Mouse (Mus musculus): ENCODE results near the gene Pdzph1. TPM values are rescaled to one million over a fixed set of nuclear protein-coding genes. Genes with fewer than 3 reads are reported as not detected.

Pdzph1 gene
- polyA plus RNA-seq, 1 experiment: 10.5 TPM

GRCm38 (mm10) chr17:58906001-58906400, 85.2 kb downstream of the Pdzph1 start:
- H3K4me3 ChIP-seq (ENCODE audit: insufficient read depth, low read length): no peak overlapping the region
- TF ChIP-seq POLR2A (IDR thresholded peaks at IDR 0.05; ENCODE audit: extremely low read depth, insufficient read depth, low read length): no peak
- TF ChIP-seq CTCF (IDR thresholded peaks at IDR 0.05; ENCODE audit: extremely low read depth, insufficient read depth, low read length): no peak
- no peaks in the 10 kb centered on the region for H3K4me1 ChIP-seq (ENCODE audit: control insufficient read depth, insufficient read depth, low read length)
- H3K27ac ChIP-seq (ENCODE audit: insufficient read depth, low read length): no peak overlapping the region

DNA sequence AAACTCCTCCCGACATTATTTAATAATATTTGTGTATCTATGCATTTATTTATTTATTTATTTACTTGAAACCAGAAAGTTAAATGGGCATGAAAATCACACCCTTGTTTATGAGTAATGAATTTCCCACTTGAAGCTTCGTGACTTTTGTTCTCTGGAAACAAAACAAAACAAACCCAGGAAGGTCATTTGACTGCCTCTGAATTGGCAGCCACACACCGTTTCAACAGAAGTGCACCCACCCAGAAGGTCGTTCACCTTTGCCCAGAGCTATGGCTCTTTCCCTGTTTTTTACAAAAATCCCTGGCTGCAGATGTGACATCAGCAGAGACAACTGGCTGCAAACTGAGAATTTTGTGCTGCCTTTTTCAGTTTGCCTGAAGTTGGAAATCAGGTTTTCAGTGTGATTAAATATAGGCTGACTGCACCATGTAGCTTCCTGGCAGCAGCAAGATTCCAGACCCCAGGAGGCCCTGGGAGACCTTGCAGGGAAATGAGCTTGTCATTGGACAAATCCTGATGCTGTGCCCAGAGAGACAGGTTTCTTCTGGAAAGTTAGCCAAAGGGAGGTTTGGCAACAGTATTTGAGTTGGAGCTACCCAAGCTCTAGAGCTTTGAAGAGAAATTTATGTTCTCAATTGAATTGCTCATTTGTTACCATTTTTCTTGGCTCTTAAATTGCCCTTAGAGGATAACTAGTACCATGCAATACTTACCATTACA, 99.5 kb downstream of the Pdzph1 start:
- H3K27ac ChIP-seq (ENCODE audit: insufficient read depth, low read length): no peak overlapping the region
- no peak overlapping the region for H3K4me3 ChIP-seq (ENCODE audit: insufficient read depth, low read length)
- TF ChIP-seq CTCF (IDR thresholded peaks at IDR 0.05; ENCODE audit: extremely low read depth, insufficient read depth, low read length) (no peak), POLR2A (IDR thresholded peaks at IDR 0.05; ENCODE audit: extremely low read depth, insufficient read depth, low read length) (no peak)
- no peaks in the 10 kb centered on the region for H3K4me1 ChIP-seq (ENCODE audit: control insufficient read depth, insufficient read depth, low read length)

DNA sequence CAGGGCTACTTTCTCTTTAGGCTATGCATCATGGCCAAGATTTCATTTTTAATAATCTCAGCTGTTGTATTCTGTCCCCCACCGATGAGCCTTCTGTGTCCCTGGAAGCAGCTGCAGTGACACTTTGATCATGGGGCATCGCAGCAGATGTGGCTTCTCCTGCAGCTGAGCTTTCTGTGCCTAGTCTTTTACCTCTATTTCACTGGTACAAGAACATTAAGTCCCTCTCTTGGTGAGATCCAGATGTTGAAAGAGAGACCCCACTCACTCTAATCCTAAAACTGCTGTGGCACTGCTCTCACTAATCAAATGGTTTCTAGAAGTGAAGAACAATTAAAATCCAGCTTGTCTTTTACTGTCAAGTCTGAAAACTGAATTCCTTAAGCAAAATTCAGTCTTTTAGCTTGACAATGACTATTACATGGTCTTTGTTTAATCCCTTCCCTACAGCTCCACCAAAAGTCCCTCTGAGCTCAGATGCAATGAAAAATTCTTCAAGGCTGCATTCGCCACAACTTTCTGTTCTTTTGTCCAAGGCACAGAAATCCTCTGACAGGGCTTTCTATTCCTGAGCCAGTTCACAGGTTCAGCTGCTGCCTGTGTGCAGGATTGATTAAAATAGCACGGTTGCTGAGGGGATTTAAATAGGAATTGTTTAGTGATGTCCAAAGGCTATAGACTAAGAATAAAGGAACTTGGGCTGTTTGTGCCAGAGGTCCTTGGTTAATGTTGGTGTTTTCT, 101.1 kb downstream of the Pdzph1 start:
- H3K4me1 ChIP-seq (ENCODE audit: control insufficient read depth, insufficient read depth, low read length): no peaks in the 10 kb centered on the region
- H3K4me3 ChIP-seq (ENCODE audit: insufficient read depth, low read length): no peak overlapping the region
- no peak for TF ChIP-seq CTCF (IDR thresholded peaks at IDR 0.05; ENCODE audit: extremely low read depth, insufficient read depth, low read length)
- TF ChIP-seq POLR2A (IDR thresholded peaks at IDR 0.05; ENCODE audit: extremely low read depth, insufficient read depth, low read length): no peak
- H3K27ac ChIP-seq (ENCODE audit: insufficient read depth, low read length): no peak overlapping the region

DNA sequence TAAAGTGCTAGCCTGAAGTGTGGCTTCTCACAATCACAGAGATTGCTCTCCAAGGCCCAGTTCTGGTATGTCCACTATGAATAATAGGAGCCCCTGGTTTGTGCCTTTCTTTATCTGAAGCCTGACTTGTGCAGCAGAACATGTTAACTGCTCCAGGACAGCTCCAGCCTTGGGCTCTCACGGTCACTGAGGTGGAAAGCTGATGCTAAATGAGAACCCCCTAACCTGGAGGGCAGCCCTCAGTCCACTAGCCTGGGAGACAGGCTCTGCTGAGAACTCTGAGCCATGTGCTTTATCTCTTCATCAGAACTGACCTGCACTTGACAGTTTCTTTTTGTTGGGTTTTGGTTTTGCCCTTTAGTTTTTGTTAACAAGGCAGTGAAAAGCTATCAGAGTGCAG, 106.8 kb downstream of the Pdzph1 start:
- no peaks in the 10 kb centered on the region for H3K4me1 ChIP-seq (ENCODE audit: control insufficient read depth, insufficient read depth, low read length)
- TF ChIP-seq CTCF (IDR thresholded peaks at IDR 0.05; ENCODE audit: extremely low read depth, insufficient read depth, low read length) (no peak), POLR2A (IDR thresholded peaks at IDR 0.05; ENCODE audit: extremely low read depth, insufficient read depth, low read length) (no peak)
- no peak overlapping the region for H3K27ac ChIP-seq (ENCODE audit: insufficient read depth, low read length)
- H3K4me3 ChIP-seq (ENCODE audit: insufficient read depth, low read length): no peak overlapping the region

GRCm38 (mm10) chr17:58873356-58873755, 117.8 kb downstream of the Pdzph1 start:
- TF ChIP-seq CTCF (IDR thresholded peaks at IDR 0.05; ENCODE audit: extremely low read depth, insufficient read depth, low read length) (no peak), POLR2A (IDR thresholded peaks at IDR 0.05; ENCODE audit: extremely low read depth, insufficient read depth, low read length) (no peak)
- H3K4me1 ChIP-seq (ENCODE audit: control insufficient read depth, insufficient read depth, low read length): no peaks in the 10 kb centered on the region
- H3K4me3 ChIP-seq (ENCODE audit: insufficient read depth, low read length): no peak overlapping the region
- H3K27ac ChIP-seq (ENCODE audit: insufficient read depth, low read length): no peak overlapping the region

GRCm38 (mm10) chr17:58870795-58871194, 120.4 kb downstream of the Pdzph1 start:
- TF ChIP-seq POLR2A (IDR thresholded peaks at IDR 0.05; ENCODE audit: extremely low read depth, insufficient read depth, low read length) (no peak), CTCF (IDR thresholded peaks at IDR 0.05; ENCODE audit: extremely low read depth, insufficient read depth, low read length) (peak; percentile 53; the same call in 1 of the 2 replicates)
- Histone ChIP-seq H3K27ac (ENCODE audit: insufficient read depth, low read length) (no peak overlapping the region), H3K4me1 (ENCODE audit: control insufficient read depth, insufficient read depth, low read length) (no peaks in the 10 kb centered on the region), H3K4me3 (ENCODE audit: insufficient read depth, low read length) (no peak overlapping the region)

Other genes with a start within 250 kb of the Pdzph1 start
- 5.3 TPM in 2 replicates for gene Nudt12, start 22.0 kb upstream of the Pdzph1 start, polyA plus RNA-seq (2012; rRNA removed)